Mouse (Mus musculus): ENCODE data around the gene Hoxc10. TPM values are rescaled to one million over a fixed set of nuclear protein-coding genes. Genes with fewer than 3 reads are reported as not detected.

The Hoxc10 gene
- polyA plus RNA-seq, 1 experiment from 2014 or later = 2.6 TPM

DNA sequence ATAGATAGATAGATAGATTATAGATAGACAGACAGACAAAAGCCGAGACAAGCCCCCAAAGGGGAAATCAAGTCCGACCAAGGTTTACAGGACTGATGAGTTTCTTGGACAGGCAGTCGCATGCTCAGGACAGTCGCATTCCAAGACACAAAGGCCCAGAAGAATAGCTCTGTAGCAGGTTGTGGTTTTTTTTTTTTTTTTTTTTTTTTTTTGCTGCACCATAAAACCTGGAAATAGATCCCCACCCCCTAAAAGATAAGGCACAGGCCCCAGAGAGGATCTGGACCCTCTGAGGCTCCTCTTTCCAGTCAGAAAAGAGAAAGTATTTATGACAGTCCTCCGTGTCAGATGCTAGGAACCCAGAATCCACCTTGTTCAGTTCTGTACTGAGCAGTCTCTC lies 21.5 kb downstream of the Hoxc10 start:
- H3K4me2 ChIP-seq (replicated peaks) = no peak overlapping the region
- no peak for ATAC-seq
- 50% methylated on average over 5 of the region's 5 CpGs for WGBS

DNA sequence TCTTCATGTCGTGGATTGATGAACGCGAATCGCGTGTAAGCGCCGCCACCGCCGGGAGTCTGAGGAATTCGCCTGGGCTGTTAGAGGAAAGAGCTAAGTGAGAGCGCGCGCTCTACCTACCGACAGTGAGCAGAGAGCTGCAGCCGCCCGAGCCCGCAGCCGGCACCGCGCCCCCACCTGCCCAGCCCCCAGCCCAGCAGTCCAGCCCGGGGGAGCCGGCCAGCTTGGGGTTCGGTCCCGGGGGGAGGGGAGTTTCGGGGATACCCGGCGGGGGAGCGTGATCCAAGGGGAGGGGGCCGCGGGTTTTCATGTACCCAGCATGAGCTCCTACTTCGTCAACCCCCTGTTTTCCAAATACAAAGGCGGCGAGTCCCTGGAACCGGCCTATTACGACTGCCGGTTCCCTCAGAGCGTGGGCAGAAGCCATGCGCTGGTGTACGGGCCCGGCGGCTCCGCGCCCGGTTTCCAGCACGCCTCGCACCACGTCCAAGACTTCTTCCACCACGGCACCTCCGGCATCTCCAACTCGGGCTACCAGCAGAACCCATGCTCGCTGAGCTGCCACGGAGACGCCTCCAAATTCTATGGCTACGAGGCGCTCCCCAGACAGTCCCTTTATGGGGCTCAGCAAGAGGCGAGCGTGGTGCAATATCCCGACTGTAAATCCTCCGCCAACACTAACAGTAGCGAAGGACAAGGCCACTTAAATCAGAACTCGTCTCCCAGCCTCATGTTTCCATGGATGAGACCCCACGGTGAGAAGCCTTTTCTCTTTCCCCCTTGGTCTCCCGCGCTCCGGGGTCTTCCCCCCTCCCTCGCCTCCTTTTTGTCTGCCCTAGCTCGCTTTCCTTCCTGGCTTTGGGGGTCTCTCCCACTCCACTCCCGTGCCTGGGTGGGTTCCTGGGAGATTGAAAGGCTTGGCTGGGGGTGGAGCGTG lies 24.1 kb downstream of the Hoxc10 start, which contains the start of gene Hoxc8:
TSS of gene Hoxc8 (plus strand) at position 147 of the 937 bp plus-strand sequence.
- WGBS = 2% methylated on average over 69 of the region's 69 CpGs
- H3K27ac ChIP-seq = peak within 1 kb of the TSS; percentile 56; the same call in 1 of the 2 replicates
- H3K36me3 ChIP-seq = no peaks in the 10 kb centered on the region
- peak within 1 kb of the TSS; percentile 34 for H3K4me3 ChIP-seq (replicated peaks)
- ATAC-seq = peak; percentile 46; the same call in 1 of the 2 replicates
- peak within 1 kb of the TSS; percentile 58 for H3K4me2 ChIP-seq (replicated peaks)
- no peaks in the 10 kb centered on the region for H3K4me1 ChIP-seq (replicated peaks)
- no peaks in the 10 kb centered on the region for H3K9me3 ChIP-seq
- peaks cover 87% of the 10 kb centered on the region for H3K27me3 ChIP-seq (replicated peaks)
- H3K9ac ChIP-seq = peak within 1 kb of the TSS; percentile 44

More for the DNA sequence above, 21.5 kb downstream of the Hoxc10 start:
- Histone ChIP-seq H3K27ac (no peak overlapping the region), H3K36me3 (no peaks in the 10 kb centered on the region), H3K27me3 (replicated peaks) (peaks cover 92% of the 10 kb centered on the region), H3K4me1 (replicated peaks) (no peaks in the 10 kb centered on the region), H3K4me3 (replicated peaks) (no peak overlapping the region), H3K9me3 (no peaks in the 10 kb centered on the region), H3K9ac (no peak overlapping the region)

DNA sequence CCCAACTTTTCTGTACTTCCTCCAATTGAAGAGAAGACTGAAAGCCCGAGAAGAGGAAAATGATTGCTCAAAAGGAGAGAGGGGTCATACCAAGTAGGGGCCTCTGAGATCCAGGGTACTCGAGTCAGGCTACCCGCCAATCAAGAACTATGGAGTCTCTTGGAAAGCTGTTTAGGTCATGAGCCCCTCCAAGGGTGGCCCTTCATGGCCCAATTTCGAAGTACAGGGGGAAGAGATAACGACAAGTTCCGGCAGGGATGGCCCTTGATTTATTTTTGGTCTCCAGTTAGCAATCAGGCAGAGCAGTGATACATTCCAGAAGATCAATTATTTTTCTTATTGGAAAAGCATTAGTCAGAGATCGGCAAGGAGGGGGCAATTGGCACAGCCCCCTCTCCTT lies 25.2 kb downstream of the Hoxc10 start:
- 14% methylated on average over 7 of the region's 7 CpGs for WGBS
- Histone ChIP-seq H3K27me3 (replicated peaks) (peaks cover 84% of the 10 kb centered on the region), H3K4me3 (replicated peaks) (peak overlapping the region; percentile 34)

DNA sequence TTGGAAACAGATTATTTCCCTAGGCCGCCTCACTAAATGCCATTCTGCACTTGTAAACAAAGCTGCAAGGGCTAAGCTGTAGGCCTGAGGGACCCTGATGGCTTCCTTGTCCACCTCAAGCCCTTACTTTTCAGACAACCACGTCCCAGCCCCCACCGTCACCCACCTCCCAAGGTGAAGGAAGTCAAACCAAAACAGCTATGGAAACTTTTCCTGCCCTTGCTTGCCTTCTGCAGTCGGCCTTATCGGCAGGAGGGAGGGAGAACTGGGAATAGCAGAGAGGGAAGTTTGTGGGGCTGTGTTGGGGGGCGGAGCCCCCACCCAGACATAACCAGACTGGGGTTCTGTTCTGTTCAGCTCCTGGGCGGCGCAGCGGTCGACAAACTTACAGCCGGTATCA lies 25.6 kb downstream of the Hoxc10 start:
- Histone ChIP-seq H3K4me2 (replicated peaks) (peak overlapping the region; percentile 58), H3K9ac (0 out of 2 replicates have a peak overlapping the region, but pooled peaks have one; percentile 44), H3K27me3 (replicated peaks) (peaks cover 82% of the 10 kb centered on the region)

More for the DNA sequence above, 25.2 kb downstream of the Hoxc10 start:
- H3K9ac ChIP-seq = 0 out of 2 replicates have a peak overlapping the region, but pooled peaks have one; percentile 44
- no peak for ATAC-seq
- H3K9me3 ChIP-seq = no peaks in the 10 kb centered on the region
- peak overlapping the region; percentile 58 for H3K4me2 ChIP-seq (replicated peaks)
- H3K4me1 ChIP-seq (replicated peaks) = no peaks in the 10 kb centered on the region
- H3K27ac ChIP-seq = no peak overlapping the region
- no peaks in the 10 kb centered on the region for H3K36me3 ChIP-seq

DNA sequence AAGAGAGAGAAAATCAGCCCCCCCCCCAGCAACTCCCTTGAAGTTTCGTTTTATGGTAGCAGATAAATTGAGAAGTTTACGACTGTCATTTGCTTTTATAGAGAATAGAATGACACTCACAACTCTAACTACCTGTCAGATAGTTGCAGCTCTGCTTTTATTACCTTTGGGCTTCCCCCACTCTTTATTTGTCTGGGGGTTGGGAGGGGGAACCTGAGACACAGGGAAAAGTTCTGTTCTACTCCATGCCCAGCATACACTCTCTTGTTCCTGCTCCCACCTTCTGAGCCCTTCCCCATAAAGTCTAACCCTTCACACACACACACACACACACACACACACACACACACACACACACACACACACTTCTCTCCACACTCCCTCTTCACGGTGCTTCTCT lies 26.3 kb downstream of the Hoxc10 start:
- ATAC-seq = no peak
- 8% methylated on average over 3 of the region's 3 CpGs for WGBS
- Histone ChIP-seq H3K4me3 (replicated peaks) (no peak overlapping the region), H3K4me2 (replicated peaks) (peak overlapping the region; percentile 58), H3K9me3 (no peaks in the 10 kb centered on the region), H3K27ac (no peak overlapping the region), H3K9ac (no peak overlapping the region), H3K4me1 (replicated peaks) (peaks cover 2% of the 10 kb centered on the region; the same call in 1 of the 2 replicates), H3K36me3 (no peaks in the 10 kb centered on the region), H3K27me3 (replicated peaks) (peaks cover 83% of the 10 kb centered on the region)

More for the DNA sequence above, 25.6 kb downstream of the Hoxc10 start:
- 10% methylated on average over 11 of the region's 11 CpGs for WGBS
- Histone ChIP-seq H3K4me1 (replicated peaks) (no peaks in the 10 kb centered on the region), H3K27ac (no peak overlapping the region), H3K36me3 (no peaks in the 10 kb centered on the region), H3K9me3 (no peaks in the 10 kb centered on the region), H3K4me3 (replicated peaks) (peak overlapping the region; percentile 34)
- no peak for ATAC-seq

DNA sequence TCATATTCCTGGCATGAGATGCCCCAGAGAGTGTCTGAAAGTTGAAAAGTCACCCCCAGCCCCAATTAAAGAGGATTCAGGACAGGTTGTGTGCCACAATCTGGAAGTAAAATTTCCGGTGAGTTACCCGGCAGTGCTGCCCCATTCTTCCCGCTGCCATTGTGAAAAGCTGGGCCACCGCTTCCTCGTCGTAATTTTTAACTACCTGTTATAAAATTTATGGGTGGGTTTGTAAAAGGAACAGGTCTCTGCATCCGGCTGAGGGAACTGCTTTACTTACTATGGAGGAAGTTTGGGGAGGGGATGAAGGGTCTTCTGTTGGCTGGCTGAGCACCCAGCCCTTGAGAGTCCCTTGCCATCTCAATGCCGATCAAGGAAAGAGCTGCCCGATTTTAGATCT lies 30.0 kb downstream of the Hoxc10 start:
- no peaks in the 10 kb centered on the region for H3K9me3 ChIP-seq

DNA sequence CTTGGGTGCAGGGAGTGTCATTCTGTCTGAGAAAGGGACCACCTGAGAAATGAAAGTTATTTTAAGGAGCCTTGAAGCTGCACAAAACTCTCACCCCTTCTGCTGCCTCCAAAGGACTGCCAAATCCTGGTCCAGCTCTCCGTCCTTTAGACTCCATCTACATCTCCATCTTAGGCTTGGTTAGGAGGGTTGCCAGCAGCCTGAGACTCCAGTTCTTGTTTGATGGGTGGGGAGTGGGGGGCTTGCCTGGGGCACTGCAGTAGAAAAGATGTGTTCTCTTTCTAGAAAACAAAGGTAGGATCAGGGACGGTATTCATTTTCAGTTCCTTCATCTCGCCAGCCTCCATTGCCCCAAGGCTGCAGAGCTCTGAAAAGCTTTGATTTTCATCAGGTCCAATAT lies 30.8 kb downstream of the Hoxc10 start:
- Histone ChIP-seq H3K9ac (no peak overlapping the region; the same call in 1 of the 2 replicates), H3K4me2 (replicated peaks) (peak overlapping the region; percentile 73), H3K4me3 (replicated peaks) (0 out of 2 replicates have a peak overlapping the region, but pooled peaks have one; percentile 44), H3K27ac (peak overlapping the region; percentile 61), H3K9me3 (no peaks in the 10 kb centered on the region), H3K36me3 (no peaks in the 10 kb centered on the region), H3K27me3 (replicated peaks) (peaks cover 84% of the 10 kb centered on the region), H3K4me1 (replicated peaks) (peaks cover 23% of the 10 kb centered on the region; the same call in 1 of the 2 replicates)
- WGBS = 9% methylated on average over 3 of the region's 3 CpGs
- ATAC-seq = no peak

More for the DNA sequence above, 30.0 kb downstream of the Hoxc10 start:
- no peak overlapping the region for H3K27ac ChIP-seq
- peak overlapping the region; percentile 1; the same call in 1 of the 2 replicates for H3K9ac ChIP-seq
- peak overlapping the region; percentile 6; the same call in 1 of the 2 replicates for H3K4me2 ChIP-seq (replicated peaks)
- H3K27me3 ChIP-seq (replicated peaks) = peaks cover 84% of the 10 kb centered on the region
- H3K4me3 ChIP-seq (replicated peaks) = no peak overlapping the region
- WGBS = 10% methylated on average over 9 of the region's 9 CpGs
- ATAC-seq = no peak
- peaks cover 19% of the 10 kb centered on the region; the same call in 1 of the 2 replicates for H3K4me1 ChIP-seq (replicated peaks)
- no peaks in the 10 kb centered on the region for H3K36me3 ChIP-seq

DNA sequence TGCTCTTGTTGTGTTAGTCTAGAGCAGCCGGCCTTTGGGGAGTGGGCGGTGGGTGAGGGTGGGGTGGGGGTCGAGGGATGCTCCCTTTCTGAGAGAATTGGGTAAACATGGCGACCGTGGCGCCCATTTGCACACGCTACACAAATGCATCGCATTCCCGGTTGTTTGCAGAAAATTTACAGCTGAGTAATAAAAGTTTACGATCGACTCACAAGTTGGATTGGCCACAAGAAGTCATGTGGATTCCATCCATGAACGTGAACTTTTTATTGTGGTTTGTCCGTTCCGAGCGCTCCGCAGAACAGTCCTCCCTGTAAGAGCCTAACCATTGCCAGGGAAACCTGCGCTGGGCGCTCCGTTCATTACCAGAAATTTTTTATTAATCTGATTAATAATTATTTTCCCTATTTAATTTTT lies 31.4 kb downstream of the Hoxc10 start, which contains the start of gene Hoxc6:
TSS of gene Hoxc6 (plus strand) at position 319 of the 417 bp plus-strand sequence.
- Histone ChIP-seq H3K27me3 (replicated peaks) (peaks cover 84% of the 10 kb centered on the region), H3K4me3 (replicated peaks) (peak within 1 kb of the TSS; percentile 44), H3K9me3 (no peaks in the 10 kb centered on the region), H3K9ac (peak within 1 kb of the TSS; percentile 42), H3K27ac (peak within 1 kb of the TSS; percentile 85), H3K4me2 (replicated peaks) (peak within 1 kb of the TSS; percentile 73), H3K36me3 (no peaks in the 10 kb centered on the region), H3K4me1 (replicated peaks) (peaks cover 23% of the 10 kb centered on the region; the same call in 1 of the 2 replicates)
- 3% methylated on average over 19 of the region's 19 CpGs for WGBS
- peak; percentile 57; the same call in 1 of the 2 replicates for ATAC-seq

DNA sequence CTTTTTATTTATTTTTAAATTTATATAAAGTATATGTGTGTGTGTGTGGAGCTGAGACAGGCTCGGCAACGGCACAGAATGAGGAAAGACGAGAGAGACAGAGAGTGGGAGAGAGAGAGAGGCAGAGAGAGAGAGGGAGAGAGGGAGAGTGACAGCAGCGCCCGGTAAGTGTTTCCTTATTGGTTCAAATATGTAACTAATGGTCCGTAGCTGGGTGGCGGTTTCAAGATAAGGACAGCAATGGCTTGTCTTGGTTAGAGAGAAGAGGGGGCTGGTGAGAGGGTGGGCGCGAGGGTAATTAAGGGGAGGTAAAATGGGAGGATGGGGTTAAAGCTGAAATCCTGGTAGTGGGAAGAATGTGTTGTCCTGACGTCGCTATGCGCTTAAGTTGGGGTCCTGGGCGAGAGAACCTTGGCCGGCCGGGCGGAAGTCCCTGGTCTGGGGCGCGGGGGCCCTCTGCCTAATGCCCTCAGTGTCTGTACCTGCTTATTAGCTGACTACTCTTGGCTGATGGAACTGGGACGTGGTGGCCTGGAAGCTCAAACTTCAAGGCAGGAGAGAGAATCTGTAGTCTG lies 32.1 kb downstream of the Hoxc10 start:
- Histone ChIP-seq H3K4me3 (replicated peaks) (peak overlapping the region; percentile 44), H3K4me1 (replicated peaks) (peaks cover 23% of the 10 kb centered on the region; the same call in 1 of the 2 replicates), H3K9me3 (no peaks in the 10 kb centered on the region), H3K9ac (0 out of 2 replicates have a peak overlapping the region, but pooled peaks have one; percentile 42), H3K4me2 (replicated peaks) (peak overlapping the region; percentile 73), H3K27me3 (replicated peaks) (peaks cover 85% of the 10 kb centered on the region), H3K27ac (peak overlapping the region; percentile 85), H3K36me3 (no peaks in the 10 kb centered on the region)
- WGBS = 1% methylated on average over 19 of the region's 19 CpGs
- peak; percentile 21; the same call in 1 of the 2 replicates for ATAC-seq

DNA sequence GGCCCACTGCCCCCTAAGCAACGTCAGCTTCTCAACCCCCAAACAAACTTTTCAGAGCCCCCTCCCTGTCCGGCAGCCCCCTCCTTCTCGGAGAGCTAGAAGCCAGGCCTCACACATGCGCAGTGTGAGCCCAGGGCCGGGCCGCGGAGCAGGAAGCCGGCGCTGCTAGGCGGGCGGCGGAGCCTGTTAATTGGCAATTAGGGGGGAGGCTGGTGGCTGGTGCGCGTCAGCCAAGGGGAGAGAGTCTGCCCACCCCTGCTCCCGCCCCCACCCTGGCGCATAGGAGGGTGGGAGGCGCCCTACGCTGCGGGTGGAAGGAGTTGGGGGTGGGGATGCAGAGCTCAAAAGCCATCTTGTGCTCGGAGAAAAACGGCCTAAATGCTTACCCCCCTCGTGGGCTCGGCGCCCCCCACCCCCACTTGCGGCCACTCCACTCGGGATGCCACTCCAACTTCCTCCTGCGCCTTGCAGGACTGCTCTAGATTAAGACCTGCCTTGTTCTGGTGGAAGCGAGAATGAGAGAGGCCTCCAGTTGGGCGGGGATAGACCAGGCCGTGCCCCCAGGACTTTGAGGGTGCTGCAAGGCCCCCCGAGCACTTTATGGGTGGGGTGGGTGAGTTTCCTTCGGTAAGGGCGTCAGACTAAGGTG lies 32.7 kb downstream of the Hoxc10 start:
- H3K27ac ChIP-seq = peak overlapping the region; percentile 85
- peak overlapping the region; percentile 73 for H3K4me2 ChIP-seq (replicated peaks)
- ATAC-seq = peak; percentile 82
- WGBS = 1% methylated on average over 33 of the region's 33 CpGs
- no peaks in the 10 kb centered on the region for H3K36me3 ChIP-seq
- H3K9ac ChIP-seq = peak overlapping the region; percentile 42
- H3K9me3 ChIP-seq = no peaks in the 10 kb centered on the region
- H3K4me1 ChIP-seq (replicated peaks) = peaks cover 23% of the 10 kb centered on the region; the same call in 1 of the 2 replicates
- H3K27me3 ChIP-seq (replicated peaks) = peaks cover 90% of the 10 kb centered on the region
- peak overlapping the region; percentile 44 for H3K4me3 ChIP-seq (replicated peaks)

DNA sequence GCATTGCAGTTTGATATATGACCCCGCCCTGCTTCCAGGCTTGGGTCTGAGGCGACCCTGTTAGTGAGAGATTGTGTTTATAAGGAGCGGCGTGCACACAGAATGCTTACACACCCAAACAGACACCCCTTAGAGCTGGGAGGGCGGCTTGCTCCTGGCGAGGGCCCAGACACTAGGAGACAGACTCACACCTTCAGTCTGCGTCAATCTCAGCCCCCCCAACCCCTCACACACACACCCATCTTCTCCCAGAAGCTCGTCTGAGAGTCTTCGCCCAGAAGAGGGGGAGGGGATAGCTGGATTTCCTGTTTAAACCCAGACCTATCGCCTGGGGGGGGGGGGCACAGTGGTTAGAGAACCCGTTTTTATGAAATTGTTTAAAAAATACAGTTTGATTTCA lies 33.4 kb downstream of the Hoxc10 start:
- Histone ChIP-seq H3K9me3 (no peaks in the 10 kb centered on the region), H3K4me1 (replicated peaks) (peaks cover 23% of the 10 kb centered on the region; the same call in 1 of the 2 replicates), H3K27ac (peak overlapping the region; percentile 85), H3K4me2 (replicated peaks) (peak overlapping the region; percentile 73), H3K36me3 (no peaks in the 10 kb centered on the region), H3K27me3 (replicated peaks) (peaks cover 91% of the 10 kb centered on the region), H3K4me3 (replicated peaks) (peak overlapping the region; percentile 44), H3K9ac (no peak overlapping the region)
- 5% methylated on average over 10 of the region's 11 CpGs for WGBS
- peak; percentile 27 for ATAC-seq

All from intestine, embryonic 15.5 days (tissue).